Mouse (Mus musculus) left cerebral cortex, adult 11 months (tissue): Measurements from ENCODE around the gene Rassf7.
"Not testable (repeated sequence)": the region's sequence is repeated elsewhere in the genome, so short reads cannot be mapped to it uniquely, and the experiment has no call there.

Experiments used
- DNase-seq: peaks from one replicate; pipeline ENCODE4 v3.0.0; 2022; ENCODE audit warnings: low spot score

Gene Rassf7

GRCm38 (mm10) chr7:141222696-141223215, 7.1 kb downstream of the Rassf7 start:
- no peak for DNase-seq

GRCm38 (mm10) chr7:141226535-141226934, 10.9 kb downstream of the Rassf7 start:
- no peak for DNase-seq

- no peak for DNase-seq
These were observed 12.1 kb downstream of the Rassf7 start for GRCm38 (mm10) chr7:141227796-141228195.

GRCm38 (mm10) chr7:141228279-141229067, 12.8 kb downstream of the Rassf7 start, which contains the start of gene Phrf1:
Gene Phrf1 (plus strand): TSS chr7:141228784.
- DNase-seq = peak; percentile 79

GRCm38 (mm10) chr7:141229702-141230101, 14.0 kb downstream of the Rassf7 start:
- no peak for DNase-seq

GRCm38 (mm10) chr7:141230570-141230969, 14.9 kb downstream of the Rassf7 start:
- DNase-seq = no peak

GRCm38 (mm10) chr7:141231111-141231510, 15.5 kb downstream of the Rassf7 start:
- DNase-seq = no peak

GRCm38 (mm10) chr7:141231551-141231950, 15.9 kb downstream of the Rassf7 start:
- DNase-seq = no peak

GRCm38 (mm10) chr7:141250486-141250885, 34.8 kb downstream of the Rassf7 start:
- not testable (repeated sequence) for DNase-seq

- DNase-seq = no peak
These were observed 40.5 kb downstream of the Rassf7 start for GRCm38 (mm10) chr7:141256159-141256558.

- no peak for DNase-seq
These were observed 45.8 kb downstream of the Rassf7 start for GRCm38 (mm10) chr7:141261480-141261879.

- no peak for DNase-seq
These were observed 48.0 kb downstream of the Rassf7 start for GRCm38 (mm10) chr7:141263640-141264039.

- DNase-seq = no peak
These were observed 48.5 kb downstream of the Rassf7 start for GRCm38 (mm10) chr7:141264041-141264700.

- no peak for DNase-seq
These were observed 49.2 kb downstream of the Rassf7 start for GRCm38 (mm10) chr7:141264761-141265410.

- no peak for DNase-seq
These were observed 49.7 kb downstream of the Rassf7 start for GRCm38 (mm10) chr7:141265411-141265738.

GRCm38 (mm10) chr7:141265739-141266561, 50.3 kb downstream of the Rassf7 start, which contains the start of gene Irf7:
Gene Irf7 (minus strand): TSS chr7:141266481.
- no peak for DNase-seq
